In genomic region chr1:191436647-191437046, GRCm38 (mm10) we compare ENCODE assay signal across 27 mouse cellular contexts. TPM values are rescaled to one million over a fixed set of nuclear protein-coding genes. Genes with fewer than 3 reads are reported as not detected.
DNase-seq lines count a peak whose midpoint lies in the region; ATAC-seq lines count a peak whose summit lies in the region.
"Had no signal": no experiment of that assay in that cellular context is flagged by ENCODE, and none has a peak within 500 bp of the region (broad histone marks: within the 10 kb centered on the region; RNA-seq: fewer than 3 reads in every experiment).

No protein-coding gene starts in this region.

- H3K4me1 ChIP-seq in heart, embryonic 10.5 days, result peaks cover 39% of the 10 kb centered on the region
- H3K4me1 ChIP-seq in heart, embryonic 11.5 days (ENCODE audit: control insufficient read depth, insufficient read depth, low read length), result peaks cover 20% of the 10 kb centered on the region
- peaks cover 38% of the 10 kb centered on the region for H3K4me1 ChIP-seq in kidney, embryonic 15.5 days
- peaks cover 54% of the 10 kb centered on the region for H3K4me1 ChIP-seq in lung, embryonic 15.5 days

- H3K4me3 ChIP-seq in heart, embryonic 10.5 days, result no peak overlapping the region
- H3K4me3 ChIP-seq in heart, embryonic 11.5 days (ENCODE audit: low read depth, low read length), result no peak overlapping the region
- H3K4me3 ChIP-seq in kidney, embryonic 15.5 days (replicated peaks), result no peak overlapping the region
- no peak overlapping the region for H3K4me3 ChIP-seq in lung, embryonic 15.5 days
- H3K4me3 ChIP-seq: embryonic facial prominence, embryonic 12.5 days; forebrain, embryonic 12.5 days; gastrocnemius, adult 2 months; limb, embryonic 15.5 days had no signal

- H3K9ac ChIP-seq in heart, embryonic 11.5 days (ENCODE audit: low read depth, low read length), result no peak overlapping the region
- H3K9ac ChIP-seq in kidney, embryonic 15.5 days, result no peak overlapping the region
- H3K9ac ChIP-seq in lung, embryonic 15.5 days, result no peak overlapping the region
- H3K9ac ChIP-seq: embryonic facial prominence, embryonic 12.5 days; forebrain, embryonic 12.5 days; hindbrain, embryonic 14.5 days; limb, embryonic 15.5 days; liver, embryonic 14.5 days had no signal

- no peak for ATAC-seq in heart, embryonic 11.5 days (replicated peaks; ENCODE audit: insufficient number of reproducible peaks, low FRiP score, low TSS enrichment)
- no peak for ATAC-seq in kidney, embryonic 15.5 days (replicated peaks; ENCODE audit: low FRiP score)
- no peak for ATAC-seq in lung, embryonic 15.5 days (ENCODE audit: borderline replicate concordance, extremely low read depth, low FRiP score, low TSS enrichment)
- ATAC-seq: inflammation-experienced regulatory T-cells, adult 6 months; Patski had no signal

- H3K27me3 ChIP-seq in heart, embryonic 10.5 days (ENCODE audit: insufficient read depth, poor library complexity, severe bottlenecking), result no peaks in the 10 kb centered on the region
- H3K27me3 ChIP-seq in heart, embryonic 11.5 days (ENCODE audit: control insufficient read depth, insufficient read depth, low read length), result no peaks in the 10 kb centered on the region
- no peaks in the 10 kb centered on the region for H3K27me3 ChIP-seq in kidney, embryonic 15.5 days
- no peaks in the 10 kb centered on the region for H3K27me3 ChIP-seq in lung, embryonic 15.5 days
- H3K27me3 ChIP-seq: CH12.LX; embryonic facial prominence, embryonic 12.5 days; forebrain, embryonic 12.5 days; limb, embryonic 15.5 days; Patski had no signal

- H3K27ac ChIP-seq in heart, embryonic 10.5 days, result 0 out of 2 replicates have a peak overlapping the region, but pooled peaks have one; percentile 1
- no peak overlapping the region for H3K27ac ChIP-seq in heart, embryonic 11.5 days (ENCODE audit: low read depth, low read length)
- no peak overlapping the region for H3K27ac ChIP-seq in kidney, embryonic 15.5 days
- H3K27ac ChIP-seq in lung, embryonic 15.5 days, result peak overlapping the region; percentile 84
- H3K27ac ChIP-seq: embryonic facial prominence, embryonic 12.5 days; forebrain, embryonic 12.5 days; gastrocnemius, adult 2 months; hindbrain, embryonic 14.5 days; limb, embryonic 15.5 days; liver, embryonic 14.5 days; stomach, postnatal 0 days had no signal

- no peaks in the 10 kb centered on the region for H3K36me3 ChIP-seq in heart, embryonic 10.5 days
- H3K36me3 ChIP-seq in heart, embryonic 11.5 days (ENCODE audit: control insufficient read depth, insufficient read depth, low read length), result no peaks in the 10 kb centered on the region
- no peaks in the 10 kb centered on the region for H3K36me3 ChIP-seq in kidney, embryonic 15.5 days
- H3K36me3 ChIP-seq in lung, embryonic 15.5 days, result no peaks in the 10 kb centered on the region
- H3K36me3 ChIP-seq: embryonic facial prominence, embryonic 12.5 days; forebrain, embryonic 12.5 days; G1E; limb, embryonic 15.5 days had no signal

- no peak overlapping the region for H3K4me2 ChIP-seq in heart, embryonic 11.5 days
- H3K4me2 ChIP-seq in kidney, embryonic 15.5 days, result no peak overlapping the region
- no peak overlapping the region for H3K4me2 ChIP-seq in lung, embryonic 15.5 days
- H3K4me2 ChIP-seq: embryonic facial prominence, embryonic 12.5 days; forebrain, embryonic 12.5 days; hindbrain, embryonic 14.5 days; limb, embryonic 15.5 days had no signal

- no peaks in the 10 kb centered on the region for H3K9me3 ChIP-seq in heart, embryonic 10.5 days
- H3K9me3 ChIP-seq in heart, embryonic 11.5 days (replicated peaks; ENCODE audit: control insufficient read depth, low read length), result no peaks in the 10 kb centered on the region
- no peaks in the 10 kb centered on the region for H3K9me3 ChIP-seq in kidney, embryonic 15.5 days (replicated peaks)
- no peaks in the 10 kb centered on the region for H3K9me3 ChIP-seq in lung, embryonic 15.5 days
- H3K9me3 ChIP-seq: embryonic facial prominence, embryonic 12.5 days; forebrain, embryonic 12.5 days; G1E; limb, embryonic 15.5 days had no signal

- 46% methylated on average over 3 of the region's 3 CpGs for WGBS in heart, embryonic 10.5 days
- WGBS in heart, embryonic 11.5 days (ENCODE audit: insufficient replicate concordance), result 38% methylated on average over 3 of the region's 3 CpGs
- 26% methylated on average over 3 of the region's 3 CpGs for WGBS in kidney, embryonic 15.5 days
- WGBS in lung, embryonic 15.5 days, result 24% methylated on average over 3 of the region's 3 CpGs

- no peak for DNase-seq in heart, embryonic 10.5 days (ENCODE audit: low spot score)
- DNase-seq in kidney, adult 18-20 months, result peak; percentile 42
- no peak for DNase-seq in lung, postnatal 4 days
- peak; percentile 58 to 63 for DNase-seq in kidney, postnatal 36 days
- DNase-seq in left cerebral cortex, postnatal 25 days (ENCODE audit: low spot score in 2 of 2), result no peak
- DNase-seq: cerebellum, adult 18-20 months; cerebellum, postnatal 14 days; gastrocnemius, adult 2 months; layer of hippocampus, adult 9-11 months; lung, postnatal 14 days; midbrain, embryonic 14.5 days; right cerebral cortex, postnatal 14 days; thymus, adult 2 months; thymus, postnatal 4 days had no signal

- intact Hi-C loops in left cerebral cortex, postnatal 25 days (cut with DNase I), result no loop called here

RNA-seq across cellular contexts. Expression of gene Ppp2r5a, which starts 33.6 kb away (rescaled TPM):
- polyA plus RNA-seq in heart, embryonic 10.5 days (2016; fragmentation: Nextera tagmentation; extraction: Ambion mirVana), result 21.8 and 27.6 TPM in 2 replicates
- 41.1 and 43.4 TPM in 2 replicates for polyA plus RNA-seq in heart, embryonic 11.5 days (2014; fragmentation: Nextera tagmentation; extraction: Ambion mirVana)
- 17.7 and 17.8 TPM in 2 replicates for polyA plus RNA-seq in kidney, embryonic 15.5 days (2015; fragmentation: Nextera tagmentation; extraction: Ambion mirVana)
- polyA plus RNA-seq in lung, embryonic 15.5 days (2015; fragmentation: Nextera tagmentation; extraction: Ambion mirVana), result 27.1 and 32.2 TPM in 2 replicates
- total RNA-seq in left cerebral cortex, postnatal 25 days (2021), result 10 to 100 TPM; 89.1 to 94.5 TPM

Comparison
In these comparisons a context has a peak if more than half of its experiments do, and no peak if none do; other contexts are left out.
1. H3K27ac ChIP-seq: peak in heart, embryonic 10.5 days (single experiment) and lung, embryonic 15.5 days (single experiment); none in heart, embryonic 11.5 days (single experiment) and kidney, embryonic 15.5 days (single experiment).
2. DNase-seq: peak in kidney, adult 18-20 months (single experiment) and kidney, postnatal 36 days (2 of 2); none in heart, embryonic 10.5 days (single experiment), lung, postnatal 4 days (0 of 2) and left cerebral cortex, postnatal 25 days (0 of 2).